ENCODE assay signal across 23 mouse cellular contexts in genomic region chr16:14472171-14472570, GRCm38 (mm10).
DNase-seq lines count a peak whose midpoint lies in the region; ATAC-seq and TF ChIP-seq lines count a peak whose summit lies in the region.
"Had no signal": no experiment of that assay in that cellular context is flagged by ENCODE, and none has a peak within 500 bp of the region (broad histone marks: within the 10 kb centered on the region; RNA-seq: fewer than 3 reads in every experiment).

No protein-coding gene starts in this region.

- ATAC-seq in forebrain, embryonic 16.5 days: no peak
- peak; percentile 61 for ATAC-seq in hindbrain, postnatal 0 days
- no peak for ATAC-seq in hindbrain, embryonic 13.5 days (ENCODE audit: low FRiP score)
- ATAC-seq: activated CD4-positive, CD25-positive, alpha-beta regulatory T cell, adult 4 months had no signal

- H3K9me3 ChIP-seq in forebrain, embryonic 10.5 days: no peaks in the 10 kb centered on the region
- H3K9me3 ChIP-seq in forebrain, embryonic 16.5 days (ENCODE audit: control insufficient read depth, low read length): no peaks in the 10 kb centered on the region
- H3K9me3 ChIP-seq in hindbrain, postnatal 0 days (ENCODE audit: low read length): no peaks in the 10 kb centered on the region
- H3K9me3 ChIP-seq in hindbrain, embryonic 13.5 days: no peaks in the 10 kb centered on the region
- H3K9me3 ChIP-seq: embryonic facial prominence, embryonic 12.5 days; heart, embryonic 12.5 days; limb, embryonic 13.5 days; lung, embryonic 15.5 days had no signal

- no peak overlapping the region for H3K9ac ChIP-seq in forebrain, embryonic 16.5 days (replicated peaks; ENCODE audit: low read depth, low read length)
- no peak overlapping the region for H3K9ac ChIP-seq in hindbrain, postnatal 0 days (replicated peaks; ENCODE audit: low read length)
- no peak overlapping the region for H3K9ac ChIP-seq in hindbrain, embryonic 13.5 days
- H3K9ac ChIP-seq: embryonic facial prominence, embryonic 12.5 days; heart, embryonic 12.5 days; limb, embryonic 13.5 days; lung, embryonic 15.5 days had no signal

- H3K27ac ChIP-seq in forebrain, embryonic 10.5 days: no peak overlapping the region
- no peak overlapping the region for H3K27ac ChIP-seq in forebrain, embryonic 16.5 days (ENCODE audit: low read length)
- no peak overlapping the region for H3K27ac ChIP-seq in hindbrain, postnatal 0 days
- H3K27ac ChIP-seq in hindbrain, embryonic 13.5 days: no peak overlapping the region
- H3K27ac ChIP-seq: embryonic facial prominence, embryonic 12.5 days; left cerebral cortex, adult 2 months; limb, embryonic 13.5 days; lung, embryonic 15.5 days had no signal

- H3K36me3 ChIP-seq in forebrain, embryonic 10.5 days (replicated peaks): peaks cover 78% of the 10 kb centered on the region
- H3K36me3 ChIP-seq in forebrain, embryonic 16.5 days (ENCODE audit: control insufficient read depth, insufficient read depth): peaks cover 5% of the 10 kb centered on the region; the same call in 1 of the 2 replicates
- H3K36me3 ChIP-seq in hindbrain, postnatal 0 days (ENCODE audit: insufficient read depth, low read length): peaks cover 32% of the 10 kb centered on the region
- H3K36me3 ChIP-seq in hindbrain, embryonic 13.5 days: peaks cover 77% of the 10 kb centered on the region
- H3K36me3 ChIP-seq: heart, embryonic 12.5 days had no signal

- WGBS in forebrain, embryonic 10.5 days: 93% methylated on average over 5 of the region's 5 CpGs
- WGBS in forebrain, embryonic 16.5 days: 79% methylated on average over 5 of the region's 5 CpGs
- 65% methylated on average over 5 of the region's 5 CpGs for WGBS in hindbrain, postnatal 0 days
- 77% methylated on average over 5 of the region's 5 CpGs for WGBS in hindbrain, embryonic 13.5 days

- no peaks in the 10 kb centered on the region for H3K27me3 ChIP-seq in forebrain, embryonic 10.5 days (ENCODE audit: poor library complexity, severe bottlenecking)
- H3K27me3 ChIP-seq in forebrain, embryonic 16.5 days (replicated peaks; ENCODE audit: control insufficient read depth, insufficient read depth, low read length): no peaks in the 10 kb centered on the region
- H3K27me3 ChIP-seq in hindbrain, postnatal 0 days (ENCODE audit: insufficient read depth, low read length): no peaks in the 10 kb centered on the region
- no peaks in the 10 kb centered on the region for H3K27me3 ChIP-seq in hindbrain, embryonic 13.5 days
- H3K27me3 ChIP-seq: CH12.LX; embryonic facial prominence, embryonic 12.5 days; heart, embryonic 12.5 days; limb, embryonic 13.5 days; lung, embryonic 15.5 days had no signal

- no peak overlapping the region for H3K4me2 ChIP-seq in forebrain, embryonic 16.5 days (ENCODE audit: low read length)
- H3K4me2 ChIP-seq in hindbrain, postnatal 0 days (ENCODE audit: low read depth, low read length): no peak overlapping the region
- no peak overlapping the region for H3K4me2 ChIP-seq in hindbrain, embryonic 13.5 days
- H3K4me2 ChIP-seq: embryonic facial prominence, embryonic 12.5 days; heart, embryonic 12.5 days; limb, embryonic 13.5 days; liver, embryonic 11.5 days; lung, embryonic 15.5 days had no signal

- H3K4me3 ChIP-seq in forebrain, embryonic 10.5 days: no peak overlapping the region
- H3K4me3 ChIP-seq in forebrain, embryonic 16.5 days (replicated peaks; ENCODE audit: low read length): no peak overlapping the region
- no peak overlapping the region for H3K4me3 ChIP-seq in hindbrain, postnatal 0 days (ENCODE audit: low read length)
- no peak overlapping the region for H3K4me3 ChIP-seq in hindbrain, embryonic 13.5 days
- H3K4me3 ChIP-seq: embryonic facial prominence, embryonic 12.5 days; heart, embryonic 12.5 days; left cerebral cortex, adult 2 months; limb, embryonic 13.5 days; lung, embryonic 15.5 days had no signal

- peak; percentile 8 for DNase-seq in forebrain, embryonic 10.5 days (ENCODE audit: extremely low spot score, low spot score)
- DNase-seq in hindbrain, postnatal 0 days (ENCODE audit: low spot score): peak; percentile 13
- DNase-seq in testis, postnatal 10 days (ENCODE audit: low spot score): peak; percentile 25
- DNase-seq in testis, postnatal 14 days (ENCODE audit: low spot score): no peak
- no peak for DNase-seq in natural killer cell, adult 2 months (ENCODE audit: low spot score in 2 of 2)
- DNase-seq: adrenal gland, adult 2 months; adrenal gland, postnatal 36 days; cerebellum, adult 9-10 months; cerebellum, postnatal 36 days; gastrocnemius, postnatal 14 days; kidney, adult 11 months; kidney, postnatal 25 days; thymus, postnatal 14 days had no signal

- H3K4me1 ChIP-seq in forebrain, embryonic 10.5 days: no peaks in the 10 kb centered on the region
- H3K4me1 ChIP-seq in forebrain, embryonic 16.5 days (replicated peaks; ENCODE audit: control insufficient read depth, insufficient read depth, low read length): no peaks in the 10 kb centered on the region
- no peaks in the 10 kb centered on the region for H3K4me1 ChIP-seq in hindbrain, postnatal 0 days (ENCODE audit: insufficient read depth, low read length)
- no peaks in the 10 kb centered on the region for H3K4me1 ChIP-seq in hindbrain, embryonic 13.5 days (replicated peaks)
- H3K4me1 ChIP-seq: embryonic facial prominence, embryonic 12.5 days; heart, embryonic 12.5 days; limb, embryonic 13.5 days; lung, embryonic 15.5 days had no signal

- no peak for TF ChIP-seq CTCF in hindbrain, postnatal 0 days (IDR thresholded peaks at IDR 0.05; ENCODE audit: low read depth)

Comparison
In these comparisons a context has a peak if more than half of its experiments do, and no peak if none do; other contexts are left out.
1. DNase-seq: peak in forebrain, embryonic 10.5 days (single experiment), hindbrain, postnatal 0 days (single experiment) and testis, postnatal 10 days (single experiment); none in testis, postnatal 14 days (single experiment) and natural killer cell, adult 2 months (0 of 2).